Mouse (Mus musculus): ENCODE measurements around the gene Gripap1.

GRCm38 (mm10) chrX:7772766-7773165 lies 16.8 kb upstream of the Gripap1 start:
- peak; percentile 34; the same call in 1 of the 2 replicates for TF ChIP-seq CTCF (IDR thresholded peaks at IDR 0.05; ENCODE audit: low read depth)
- TF ChIP-seq EP300 (IDR thresholded peaks at IDR 0.05; ENCODE audit: low read depth), result no peak
